Mouse (Mus musculus) neural tube, embryonic 10.5 days (tissue): ENCODE results near the gene Dnajb14.
A peak's percentile ranks its signal among the peaks of the same experiment; 100 is the strongest.
"Not testable (repeated sequence)": the region's sequence is repeated elsewhere in the genome, so short reads cannot be mapped to it uniquely, and the experiment has no call there.

ENCODE experiments used
- DNase-seq: peaks from one replicate; pipeline ENCODE4 v3.0.0-alpha.2; 2017; ENCODE audit warnings: low spot score; ENCODE audit errors: extremely low spot score

The Dnajb14 gene

GRCm38 (mm10) chr3:137863330-137864123, 3.9 kb upstream of the Dnajb14 start:
- no peak for DNase-seq

- DNase-seq: peak; percentile 97
These were observed 3.1 kb upstream of the Dnajb14 start, which contains the start of gene H2afz for GRCm38 (mm10) chr3:137864124-137864987. Gene H2afz (plus strand): TSS chr3:137864487.

GRCm38 (mm10) chr3:137864988-137865982, 2.2 kb upstream of the Dnajb14 start:
- DNase-seq: peak; percentile 88

GRCm38 (mm10) chr3:137867133-137867436, 390 bp upstream of the Dnajb14 start:
- no peak for DNase-seq

GRCm38 (mm10) chr3:137868094-137868913, 829 bp downstream of the Dnajb14 start:
- no peak for DNase-seq

GRCm38 (mm10) chr3:137869395-137869794, 1.9 kb downstream of the Dnajb14 start:
- DNase-seq: no peak

- DNase-seq: no peak
These were observed 11.8 kb downstream of the Dnajb14 start for GRCm38 (mm10) chr3:137879313-137879712.

GRCm38 (mm10) chr3:137880109-137880748, 12.8 kb downstream of the Dnajb14 start:
- no peak for DNase-seq

GRCm38 (mm10) chr3:137881093-137881492, 13.6 kb downstream of the Dnajb14 start:
- DNase-seq: no peak

- DNase-seq: no peak
These were observed 20.5 kb downstream of the Dnajb14 start for GRCm38 (mm10) chr3:137887961-137888360.

GRCm38 (mm10) chr3:137891089-137891488, 23.6 kb downstream of the Dnajb14 start:
- DNase-seq: no peak

- DNase-seq: no peak
These were observed 24.6 kb downstream of the Dnajb14 start for GRCm38 (mm10) chr3:137892118-137892517.

GRCm38 (mm10) chr3:137893789-137894188, 26.3 kb downstream of the Dnajb14 start:
- DNase-seq: no peak

GRCm38 (mm10) chr3:137895196-137895595, 27.7 kb downstream of the Dnajb14 start:
- DNase-seq: no peak

GRCm38 (mm10) chr3:137896386-137896785, 28.9 kb downstream of the Dnajb14 start:
- DNase-seq: no peak

- no peak for DNase-seq
These were observed 29.4 kb downstream of the Dnajb14 start for GRCm38 (mm10) chr3:137896867-137897266.

- DNase-seq: no peak
These were observed 30.2 kb downstream of the Dnajb14 start for GRCm38 (mm10) chr3:137897685-137898084.

- DNase-seq: no peak
These were observed 32.7 kb downstream of the Dnajb14 start for GRCm38 (mm10) chr3:137900149-137900548.

- no peak for DNase-seq
These were observed 45.6 kb downstream of the Dnajb14 start for GRCm38 (mm10) chr3:137913093-137913492.

GRCm38 (mm10) chr3:137914567-137914966, 47.1 kb downstream of the Dnajb14 start:
- not testable (repeated sequence) for DNase-seq
